Mouse (Mus musculus) liver, embryonic 14.5 days (tissue): ENCODE results near the gene Myog. TPM values are rescaled to one million over a fixed set of nuclear protein-coding genes. Genes with fewer than 3 reads are reported as not detected.

Experiments
- ATAC-seq: fragments of 200-750 bp; cut with Nextera tagmentation; 2 replicates; pipeline ENCODE4 v1.8.0; 2017; ENCODE audit warnings: moderate number of reproducible peaks, mild to moderate bottlenecking, moderate library complexity; ENCODE audit not compliant: insufficient read depth
- DNase-seq, 3 experiments: peaks; one replicate each; pipeline ENCODE4 v3.0.0-alpha.2; 2012 to 2013; ENCODE audit warnings: low read depth in 3 of 3, low spot score in 3 of 3
- H3K27ac ChIP-seq: fragments of 300-500 bp; sonication (generic); 2 replicates; pipeline ENCODE4 v1.5.1; 2014; ENCODE audit warnings: moderate library complexity, mild to moderate bottlenecking, control low read depth, inconsistent platforms
- H3K27me3 ChIP-seq: fragments of 300-500 bp; sonication (generic); 2 replicates; pipeline ENCODE4 v1.6.1; 2014; ENCODE audit warnings: mild to moderate bottlenecking, low read length, moderate library complexity; ENCODE audit not compliant: control insufficient read depth, insufficient read depth
- H3K36me3 ChIP-seq: fragments of 300-500 bp; sonication (generic); replicated peaks from 2 replicates; pipeline ENCODE4 v1.6.1; 2014; ENCODE audit warnings: low read depth; ENCODE audit not compliant: control insufficient read depth, insufficient read depth
- H3K4me1 ChIP-seq, 2 experiments: fragments of 200-500 bp in 1 of 2; fragments of 300-500 bp in 1 of 2; sonication (generic) in 1 of 2; replicated peaks; 2 replicates each; pipeline ENCODE4 v1.6.1; 2012 to 2014; ENCODE audit warnings: antibody characterized with exemption in 1 of 2, inconsistent platforms in 1 of 2, low read length in 1 of 2; ENCODE audit not compliant: control insufficient read depth in 2 of 2, insufficient read depth in 2 of 2
- H3K4me2 ChIP-seq: fragments of 300-500 bp; sonication (generic); 2 replicates; pipeline ENCODE4 v1.6.1; 2014; ENCODE audit warnings: low read depth, mild to moderate bottlenecking, control low read depth, moderate library complexity
- H3K4me3 ChIP-seq, 2 experiments: fragments of 200-500 bp in 1 of 2; fragments of 300-500 bp in 1 of 2; sonication (generic) in 1 of 2; 2 replicates each; pipeline ENCODE4 v1.5.1; 2012 to 2014; ENCODE audit warnings: low read depth in 2 of 2, low read length in 2 of 2, mild to moderate bottlenecking in 2 of 2, control low read depth in 1 of 2, inconsistent platforms in 1 of 2, moderate library complexity in 1 of 2; ENCODE audit not compliant: insufficient read depth in 1 of 2
- H3K9ac ChIP-seq: fragments of 300-500 bp; sonication (generic); replicated peaks from 2 replicates; pipeline ENCODE4 v1.6.1; 2014; ENCODE audit warnings: mild to moderate bottlenecking, control low read depth, moderate library complexity
- H3K9me3 ChIP-seq: fragments of 300-500 bp; sonication (generic); 2 replicates; pipeline ENCODE4 v1.6.1; 2016; ENCODE audit warnings: low read length, mixed read lengths; ENCODE audit not compliant: control insufficient read depth
- CTCF ChIP-seq: IDR thresholded peaks from 2 replicates; pipeline ENCODE4 v1.5.1; 2016; ENCODE audit warnings: antibody characterized with exemption, low read depth, control low read depth
- EP300 ChIP-seq: IDR thresholded peaks from 2 replicates; pipeline ENCODE4 v1.6.1; 2016; ENCODE audit warnings: antibody characterized with exemption, low read depth
- WGBS: fragments of 180-500 bp; shearing (Covaris S2); extraction: QIAGEN DNeasy Blood & Tissue Kit; methylation state at CpG from one replicate; pipeline ENCODE4 v1.1.7; 2014; ENCODE audit not compliant: insufficient replicate concordance; 5-methylcytosine and 5-hydroxymethylcytosine counted together
- polyA plus RNA-seq, 2 experiments: library from polyadenylated mRNA; depleted of rRNA in 1 of 2; stranded (reverse) in 1 of 2; unstranded in 1 of 2; fragments of >200 nt; fragmentation: Nextera tagmentation in 1 of 2; extraction: Ambion mirVana in 1 of 2; gene quantifications; 2 replicates each; pipeline versions ENCODE4 v1.2.1 to v1.2.3; 2012 to 2014

The Myog gene
- polyA plus RNA-seq, 2 experiments, result 0.06 TPM; not detected in 1

GRCm38 (mm10) chr1:134275616-134276464, 13.9 kb upstream of the Myog start:
- Histone ChIP-seq H3K4me3 (no peak overlapping the region), H3K27me3 (no peaks in the 10 kb centered on the region), H3K4me2 (no peak overlapping the region), H3K4me1 (no peaks in the 10 kb centered on the region; a peak in 1 of 4 replicates), H3K9me3 (no peaks in the 10 kb centered on the region), H3K9ac (no peak overlapping the region), H3K27ac (no peak overlapping the region), H3K36me3 (no peaks in the 10 kb centered on the region)
- TF ChIP-seq CTCF (no peak), EP300 (no peak)
- no peak for ATAC-seq
- WGBS, result 57% methylated on average over 13 of the region's 13 CpGs
- no peak for DNase-seq

GRCm38 (mm10) chr1:134276823-134277222, 13.0 kb upstream of the Myog start:
- TF ChIP-seq EP300 (no peak), CTCF (no peak)
- no peak overlapping the region for H3K4me3 ChIP-seq
- no peaks in the 10 kb centered on the region for H3K27me3 ChIP-seq
- H3K4me2 ChIP-seq, result no peak overlapping the region
- no peak for DNase-seq
- 61% methylated on average over 7 of the region's 7 CpGs for WGBS
- H3K36me3 ChIP-seq, result no peaks in the 10 kb centered on the region
- no peaks in the 10 kb centered on the region; a peak in 1 of 4 replicates for H3K4me1 ChIP-seq
- ATAC-seq, result no peak
- no peak overlapping the region for H3K27ac ChIP-seq
- no peaks in the 10 kb centered on the region for H3K9me3 ChIP-seq
- H3K9ac ChIP-seq, result no peak overlapping the region

GRCm38 (mm10) chr1:134280174-134280573, 9.6 kb upstream of the Myog start:
- TF ChIP-seq EP300 (no peak), CTCF (no peak)
- H3K4me2 ChIP-seq, result no peak overlapping the region
- H3K27ac ChIP-seq, result no peak overlapping the region
- 62% methylated on average over 5 of the region's 5 CpGs for WGBS
- no peaks in the 10 kb centered on the region for H3K9me3 ChIP-seq
- no peak overlapping the region for H3K9ac ChIP-seq
- H3K4me1 ChIP-seq, result no peaks in the 10 kb centered on the region; a peak in 1 of 4 replicates
- ATAC-seq (no peak), DNase-seq (no peak)
- H3K27me3 ChIP-seq, result no peaks in the 10 kb centered on the region
- no peaks in the 10 kb centered on the region for H3K36me3 ChIP-seq
- H3K4me3 ChIP-seq, result no peak overlapping the region

- no peak overlapping the region for H3K9ac ChIP-seq
- no peak overlapping the region for H3K27ac ChIP-seq
- H3K9me3 ChIP-seq, result no peaks in the 10 kb centered on the region
- DNase-seq, result no peak
- no peaks in the 10 kb centered on the region; a peak in 1 of 4 replicates for H3K4me1 ChIP-seq
- no peak for ATAC-seq
- H3K4me3 ChIP-seq, result no peak overlapping the region
- no peaks in the 10 kb centered on the region for H3K27me3 ChIP-seq
- 59% methylated on average over 4 of the region's 4 CpGs for WGBS
- H3K4me2 ChIP-seq, result no peak overlapping the region
- no peaks in the 10 kb centered on the region for H3K36me3 ChIP-seq
- TF ChIP-seq EP300 (no peak), CTCF (peak; percentile 40)
Observed at GRCm38 (mm10) chr1:134281563-134281962, 8.2 kb upstream of the Myog start.

- no peak for TF ChIP-seq EP300
- no peak for TF ChIP-seq CTCF
Observed at GRCm38 (mm10) chr1:134282342-134282741, 7.4 kb upstream of the Myog start.

More at GRCm38 (mm10) chr1:134282342-134282741, 7.4 kb upstream of the Myog start:
- no peak for ATAC-seq
- Histone ChIP-seq H3K27me3 (no peaks in the 10 kb centered on the region), H3K4me3 (no peak overlapping the region), H3K9ac (no peak overlapping the region), H3K4me1 (no peaks in the 10 kb centered on the region; a peak in 1 of 4 replicates), H3K27ac (no peak overlapping the region), H3K36me3 (no peaks in the 10 kb centered on the region), H3K9me3 (no peaks in the 10 kb centered on the region), H3K4me2 (no peak overlapping the region)
- no peak for DNase-seq
- WGBS, result 12% methylated on average over 3 of the region's 3 CpGs
